Mouse (Mus musculus): Measurements from ENCODE around the gene Slc16a12. TPM values are rescaled to one million over a fixed set of nuclear protein-coding genes. Genes with fewer than 3 reads are reported as not detected.

Gene Slc16a12
- total and polyA plus RNA-seq, 2 experiments from 2014 or later = 7.2 to 10.3 TPM

DNA sequence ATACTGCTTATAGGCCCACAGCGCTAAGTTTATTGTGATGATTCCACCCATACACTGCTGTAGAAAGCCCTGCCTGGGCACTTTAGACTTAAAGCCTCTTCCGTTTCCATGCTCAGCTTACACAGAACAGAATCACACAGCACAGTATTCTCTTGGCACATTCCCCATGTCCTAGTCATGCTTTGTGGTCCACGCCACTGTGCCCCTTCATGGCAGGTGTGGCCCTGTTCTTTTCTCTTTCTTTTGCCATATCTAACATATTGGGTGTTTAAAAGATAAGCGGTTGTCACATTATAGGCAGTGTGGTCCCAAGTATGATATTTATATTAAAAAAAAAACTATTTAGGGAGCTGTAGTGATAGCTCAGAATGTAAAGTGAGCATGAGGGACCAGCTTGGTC lies 16.5 kb downstream of the Slc16a12 start:
- Histone ChIP-seq H3K9me3 (replicated peaks; ENCODE audit: control insufficient read depth, low read length) (no peaks in the 10 kb centered on the region), H3K9ac (replicated peaks; ENCODE audit: low read depth, low read length) (no peak overlapping the region), H3K27ac (ENCODE audit: low read depth) (no peak overlapping the region), H3K4me1 (ENCODE audit: control insufficient read depth, insufficient read depth) (no peaks in the 10 kb centered on the region), H3K27me3 (ENCODE audit: control insufficient read depth, insufficient read depth, low read length) (no peaks in the 10 kb centered on the region), H3K36me3 (replicated peaks; ENCODE audit: control insufficient read depth, insufficient read depth, low read length) (no peaks in the 10 kb centered on the region), H3K4me3 (ENCODE audit: low read depth, low read length) (no peak overlapping the region), H3K4me2 (ENCODE audit: low read depth, low read length) (no peak overlapping the region)
- WGBS = 88% methylated on average over 4 of the region's 4 CpGs
- ATAC-seq (ENCODE audit: insufficient read depth, low read depth) = no peak
- DNase-seq (ENCODE audit: low spot score) = no peak
- TF ChIP-seq CTCF (IDR thresholded peaks at IDR 0.05; ENCODE audit: low read depth) = no peak
- no peak for TF ChIP-seq EP300 (IDR thresholded peaks at IDR 0.05; ENCODE audit: low read depth)

GRCm38 (mm10) chr19:34729505-34729904 lies 17.6 kb downstream of the Slc16a12 start:
- TF ChIP-seq EP300 (IDR thresholded peaks at IDR 0.05; ENCODE audit: low read depth) = no peak
- no peak for TF ChIP-seq CTCF (IDR thresholded peaks at IDR 0.05; ENCODE audit: low read depth)
- ATAC-seq (ENCODE audit: insufficient read depth, low read depth) (no peak), DNase-seq (ENCODE audit: low spot score) (no peak)
- no peaks in the 10 kb centered on the region for H3K36me3 ChIP-seq (replicated peaks; ENCODE audit: control insufficient read depth, insufficient read depth, low read length)
- H3K4me1 ChIP-seq (ENCODE audit: control insufficient read depth, insufficient read depth) = no peaks in the 10 kb centered on the region
- H3K27ac ChIP-seq (ENCODE audit: low read depth) = no peak overlapping the region
- no peak overlapping the region for H3K4me3 ChIP-seq (ENCODE audit: low read depth, low read length)
- no peaks in the 10 kb centered on the region for H3K27me3 ChIP-seq (ENCODE audit: control insufficient read depth, insufficient read depth, low read length)
- no peak overlapping the region for H3K9ac ChIP-seq (replicated peaks; ENCODE audit: low read depth, low read length)
- 72% methylated on average over 3 of the region's 3 CpGs for WGBS
- H3K9me3 ChIP-seq (replicated peaks; ENCODE audit: control insufficient read depth, low read length) = no peaks in the 10 kb centered on the region
- H3K4me2 ChIP-seq (ENCODE audit: low read depth, low read length) = no peak overlapping the region

DNA sequence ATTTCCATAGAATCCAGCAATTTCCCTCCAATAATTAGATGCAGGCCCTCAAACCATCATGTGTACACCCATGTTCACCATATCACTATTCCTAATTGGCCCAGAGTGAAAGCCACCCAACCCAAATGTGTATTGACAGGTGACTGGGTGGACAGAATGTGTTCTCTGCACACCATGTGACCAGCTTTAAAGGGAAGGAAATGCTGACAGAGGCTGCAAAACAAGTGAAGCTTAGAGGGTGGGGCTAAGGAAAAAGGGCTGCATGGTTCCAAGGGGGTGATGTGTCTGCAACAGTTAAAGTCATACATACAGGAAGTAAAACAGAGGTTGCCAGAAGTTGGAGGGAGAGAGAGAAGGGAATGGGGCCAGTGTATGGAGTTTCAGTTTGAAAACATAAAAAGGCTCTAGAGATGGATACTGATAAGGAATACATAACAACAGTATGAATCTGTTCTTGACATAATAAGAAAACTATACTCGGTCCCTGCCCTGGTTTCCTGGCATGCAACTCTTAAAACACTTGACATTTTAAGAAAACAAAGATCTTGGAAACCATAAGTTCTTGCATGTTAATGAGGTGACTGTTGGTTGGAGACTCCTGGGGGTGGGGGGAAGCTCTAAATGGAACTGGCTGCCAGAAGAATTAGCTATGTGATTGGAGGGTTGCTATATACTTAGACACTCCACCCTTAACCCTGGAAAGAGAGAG lies 20.7 kb downstream of the Slc16a12 start:
- H3K9me3 ChIP-seq (replicated peaks; ENCODE audit: control insufficient read depth, low read length) = no peaks in the 10 kb centered on the region

GRCm38 (mm10) chr19:34725418-34725817 lies 21.7 kb downstream of the Slc16a12 start:
- no peak overlapping the region for H3K9ac ChIP-seq (replicated peaks; ENCODE audit: low read depth, low read length)
- ATAC-seq (ENCODE audit: insufficient read depth, low read depth) (no peak), DNase-seq (ENCODE audit: low spot score) (no peak)
- H3K36me3 ChIP-seq (replicated peaks; ENCODE audit: control insufficient read depth, insufficient read depth, low read length) = no peaks in the 10 kb centered on the region
- no peak overlapping the region for H3K4me2 ChIP-seq (ENCODE audit: low read depth, low read length)
- H3K4me3 ChIP-seq (ENCODE audit: low read depth, low read length) = no peak overlapping the region
- 48% methylated on average over 5 of the region's 5 CpGs for WGBS
- no peak overlapping the region for H3K27ac ChIP-seq (ENCODE audit: low read depth)
- H3K4me1 ChIP-seq (ENCODE audit: control insufficient read depth, insufficient read depth) = no peaks in the 10 kb centered on the region
- no peaks in the 10 kb centered on the region for H3K9me3 ChIP-seq (replicated peaks; ENCODE audit: control insufficient read depth, low read length)
- TF ChIP-seq EP300 (IDR thresholded peaks at IDR 0.05; ENCODE audit: low read depth) (no peak), CTCF (IDR thresholded peaks at IDR 0.05; ENCODE audit: low read depth) (no peak)
- H3K27me3 ChIP-seq (ENCODE audit: control insufficient read depth, insufficient read depth, low read length) = no peaks in the 10 kb centered on the region

More for the DNA sequence above, 20.7 kb downstream of the Slc16a12 start:
- no peak for ATAC-seq (ENCODE audit: insufficient read depth, low read depth)
- Histone ChIP-seq H3K36me3 (replicated peaks; ENCODE audit: control insufficient read depth, insufficient read depth, low read length) (no peaks in the 10 kb centered on the region), H3K27ac (ENCODE audit: low read depth) (no peak overlapping the region), H3K4me3 (ENCODE audit: low read depth, low read length) (no peak overlapping the region), H3K9ac (replicated peaks; ENCODE audit: low read depth, low read length) (no peak overlapping the region), H3K27me3 (ENCODE audit: control insufficient read depth, insufficient read depth, low read length) (no peaks in the 10 kb centered on the region), H3K4me1 (ENCODE audit: control insufficient read depth, insufficient read depth) (no peaks in the 10 kb centered on the region), H3K4me2 (ENCODE audit: low read depth, low read length) (no peak overlapping the region)
- 73% methylated on average over 1 of the region's 1 CpGs for WGBS
- TF ChIP-seq EP300 (IDR thresholded peaks at IDR 0.05; ENCODE audit: low read depth) (no peak), CTCF (IDR thresholded peaks at IDR 0.05; ENCODE audit: low read depth) (no peak)
- DNase-seq (ENCODE audit: low spot score) = no peak

DNA sequence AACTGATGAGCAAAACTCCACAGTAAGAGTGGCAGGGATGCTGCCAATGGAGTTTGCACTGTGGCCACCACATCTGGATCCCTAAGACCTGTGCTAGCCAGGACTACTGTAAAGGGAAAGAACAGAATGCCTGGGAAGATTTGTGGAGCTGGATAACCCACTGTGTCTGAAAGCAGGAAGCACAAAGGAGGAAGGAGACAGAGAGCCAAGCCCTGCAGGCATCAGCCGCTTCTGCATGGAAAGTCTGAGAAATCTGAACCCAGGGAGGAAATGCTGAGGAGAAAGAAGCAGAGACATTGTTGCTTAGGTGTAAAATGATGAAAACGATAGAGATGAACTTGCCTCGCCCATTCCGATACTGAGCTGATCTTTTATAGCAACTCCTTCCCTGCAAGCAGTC lies 22.5 kb downstream of the Slc16a12 start:
- 61% methylated on average over 4 of the region's 4 CpGs for WGBS
- Histone ChIP-seq H3K4me1 (ENCODE audit: control insufficient read depth, insufficient read depth) (no peaks in the 10 kb centered on the region), H3K27ac (ENCODE audit: low read depth) (no peak overlapping the region), H3K4me3 (ENCODE audit: low read depth, low read length) (no peak overlapping the region), H3K4me2 (ENCODE audit: low read depth, low read length) (no peak overlapping the region), H3K9ac (replicated peaks; ENCODE audit: low read depth, low read length) (no peak overlapping the region), H3K9me3 (replicated peaks; ENCODE audit: control insufficient read depth, low read length) (no peaks in the 10 kb centered on the region), H3K27me3 (ENCODE audit: control insufficient read depth, insufficient read depth, low read length) (no peaks in the 10 kb centered on the region), H3K36me3 (replicated peaks; ENCODE audit: control insufficient read depth, insufficient read depth, low read length) (no peaks in the 10 kb centered on the region)
- no peak for TF ChIP-seq CTCF (IDR thresholded peaks at IDR 0.05; ENCODE audit: low read depth)
- TF ChIP-seq EP300 (IDR thresholded peaks at IDR 0.05; ENCODE audit: low read depth) = no peak
- ATAC-seq (ENCODE audit: insufficient read depth, low read depth) = no peak
- DNase-seq (ENCODE audit: low spot score) = no peak

DNA sequence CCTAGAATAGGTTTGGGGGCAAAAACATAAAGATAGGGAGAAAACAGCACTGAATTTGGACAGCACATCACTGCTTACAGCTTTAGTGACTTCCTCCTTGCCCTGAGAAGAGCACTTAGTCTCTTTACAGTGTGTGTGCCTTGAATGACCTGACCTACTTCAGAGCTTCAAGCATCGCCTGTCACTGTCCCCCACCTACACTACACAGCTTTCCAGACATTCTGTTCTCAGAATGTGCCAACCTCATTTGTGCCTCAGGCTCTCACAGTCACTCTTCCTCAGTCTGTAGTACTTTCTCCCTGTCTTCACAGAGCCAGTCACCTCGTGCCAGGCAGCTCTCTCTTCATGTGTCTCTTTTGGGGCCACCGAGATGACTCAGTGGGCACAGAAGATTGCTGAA lies 24.5 kb downstream of the Slc16a12 start:
- Histone ChIP-seq H3K4me2 (ENCODE audit: low read depth, low read length) (no peak overlapping the region), H3K4me1 (ENCODE audit: control insufficient read depth, insufficient read depth) (no peaks in the 10 kb centered on the region), H3K36me3 (replicated peaks; ENCODE audit: control insufficient read depth, insufficient read depth, low read length) (no peaks in the 10 kb centered on the region), H3K9ac (replicated peaks; ENCODE audit: low read depth, low read length) (no peak overlapping the region), H3K4me3 (ENCODE audit: low read depth, low read length) (no peak overlapping the region), H3K27ac (ENCODE audit: low read depth) (no peak overlapping the region), H3K27me3 (ENCODE audit: control insufficient read depth, insufficient read depth, low read length) (no peaks in the 10 kb centered on the region), H3K9me3 (replicated peaks; ENCODE audit: control insufficient read depth, low read length) (no peaks in the 10 kb centered on the region)
- no peak for DNase-seq (ENCODE audit: low spot score)
- TF ChIP-seq CTCF (IDR thresholded peaks at IDR 0.05; ENCODE audit: low read depth) = no peak
- TF ChIP-seq EP300 (IDR thresholded peaks at IDR 0.05; ENCODE audit: low read depth) = no peak
- no peak for ATAC-seq (ENCODE audit: insufficient read depth, low read depth)
- WGBS = 74% methylated on average over 3 of the region's 3 CpGs

All from heart, postnatal 0 days (tissue).